Mouse (Mus musculus) olfactory bulb, adult 2 months (tissue): ENCODE results near the gene Fam221b.

Experiments used
- CTCF ChIP-seq: fragments of 200-500 bp; IDR thresholded peaks from 2 replicates; pipeline ENCODE4 v1.5.1; 2012; ENCODE audit warnings: low read depth, mild to moderate bottlenecking, low read length, moderate library complexity; ENCODE audit not compliant: insufficient read depth
- POLR2A ChIP-seq: fragments of 200-500 bp; IDR thresholded peaks from 2 replicates; pipeline ENCODE4 v1.6.1; 2012; ENCODE audit warnings: mild to moderate bottlenecking, low read depth, low read length, moderate library complexity; ENCODE audit not compliant: insufficient read depth

GRCm38 (mm10) chr4:43620146-43620778 lies 48.7 kb downstream of the Fam221b start:
- TF ChIP-seq CTCF (no peak), POLR2A (no peak)
